Mouse (Mus musculus): ENCODE data around the gene Ephb4. TPM values are rescaled to one million over a fixed set of nuclear protein-coding genes. Genes with fewer than 3 reads are reported as not detected.

Ephb4 gene
- polyA plus RNA-seq, 1 experiment from 2014 or later: 5.7 TPM

GRCm38 (mm10) chr5:137306439-137307005 is 43.4 kb upstream of the Ephb4 start:
- DNase-seq (no peak), ATAC-seq (no peak)
- Histone ChIP-seq H3K27ac (ENCODE audit: low read depth) (peak overlapping the region; percentile 97), H3K4me2 (ENCODE audit: low read depth, low read length) (peak overlapping the region; percentile 74), H3K9me3 (ENCODE audit: low read length) (no peaks in the 10 kb centered on the region), H3K36me3 (replicated peaks; ENCODE audit: insufficient read depth, low read length) (peaks cover 53% of the 10 kb centered on the region), H3K27me3 (ENCODE audit: insufficient read depth, low read length) (no peaks in the 10 kb centered on the region), H3K4me3 (ENCODE audit: low read depth, low read length) (peak overlapping the region; percentile 85), H3K4me1 (ENCODE audit: insufficient read depth) (peaks cover 24% of the 10 kb centered on the region), H3K9ac (replicated peaks) (peak overlapping the region; percentile 95)
- TF ChIP-seq EP300 (IDR thresholded peaks at IDR 0.05; ENCODE audit: low read depth) (no peak), CTCF (IDR thresholded peaks at IDR 0.05; ENCODE audit: low read depth) (no peak)
- WGBS (ENCODE audit: insufficient replicate concordance): 8% methylated on average over 12 of the region's 12 CpGs

GRCm38 (mm10) chr5:137307071-137307912 is 42.6 kb upstream of the Ephb4 start, which contains the start of gene Srrt:
Gene Srrt (minus strand): TSS chr5:137307674.
- peak; percentile 92 for DNase-seq
- Histone ChIP-seq H3K9me3 (ENCODE audit: low read length) (no peaks in the 10 kb centered on the region), H3K4me1 (ENCODE audit: insufficient read depth) (peaks cover 24% of the 10 kb centered on the region), H3K4me2 (ENCODE audit: low read depth, low read length) (peak within 1 kb of the TSS; percentile 74), H3K27me3 (ENCODE audit: insufficient read depth, low read length) (no peaks in the 10 kb centered on the region), H3K9ac (replicated peaks) (peak within 1 kb of the TSS; percentile 95), H3K36me3 (replicated peaks; ENCODE audit: insufficient read depth, low read length) (peaks cover 48% of the 10 kb centered on the region), H3K4me3 (ENCODE audit: low read depth, low read length) (peak within 1 kb of the TSS; percentile 85), H3K27ac (ENCODE audit: low read depth) (peak within 1 kb of the TSS; percentile 97)
- TF ChIP-seq CTCF (IDR thresholded peaks at IDR 0.05; ENCODE audit: low read depth): no peak
- TF ChIP-seq EP300 (IDR thresholded peaks at IDR 0.05; ENCODE audit: low read depth): peak; percentile 85
- ATAC-seq: peak; percentile 92
- WGBS (ENCODE audit: insufficient replicate concordance): under 1% methylated on average over 56 of the region's 72 CpGs

GRCm38 (mm10) chr5:137308356-137308755 is 41.6 kb upstream of the Ephb4 start:
- Histone ChIP-seq H3K9ac (replicated peaks) (peak overlapping the region; percentile 95; the same call in 1 of the 2 replicates), H3K4me1 (ENCODE audit: insufficient read depth) (peaks cover 32% of the 10 kb centered on the region), H3K27ac (ENCODE audit: low read depth) (peak overlapping the region; percentile 97; the same call in 1 of the 2 replicates), H3K9me3 (ENCODE audit: low read length) (no peaks in the 10 kb centered on the region), H3K36me3 (replicated peaks; ENCODE audit: insufficient read depth, low read length) (peaks cover 37% of the 10 kb centered on the region), H3K27me3 (ENCODE audit: insufficient read depth, low read length) (no peaks in the 10 kb centered on the region), H3K4me3 (ENCODE audit: low read depth, low read length) (peak overlapping the region; percentile 85), H3K4me2 (ENCODE audit: low read depth, low read length) (peak overlapping the region; percentile 74)
- ATAC-seq (no peak), DNase-seq (peak; percentile 11)
- TF ChIP-seq EP300 (IDR thresholded peaks at IDR 0.05; ENCODE audit: low read depth) (no peak), CTCF (IDR thresholded peaks at IDR 0.05; ENCODE audit: low read depth) (0 out of 2 replicates have a peak, but pooled peaks have one; percentile 13)
- 94% methylated on average over 4 of the region's 4 CpGs for WGBS (ENCODE audit: insufficient replicate concordance)

GRCm38 (mm10) chr5:137313466-137314192 is 36.3 kb upstream of the Ephb4 start:
- H3K4me1 ChIP-seq (ENCODE audit: insufficient read depth): peaks cover 23% of the 10 kb centered on the region
- 6% methylated on average over 22 of the region's 22 CpGs for WGBS (ENCODE audit: insufficient replicate concordance)
- no peak for DNase-seq

GRCm38 (mm10) chr5:137314193-137315083 is 35.5 kb upstream of the Ephb4 start, which contains the start of gene Trip6:
Gene Trip6 (minus strand): TSS chr5:137314404.
- ATAC-seq: peak; percentile 55
- Histone ChIP-seq H3K4me3 (ENCODE audit: low read depth, low read length) (peak within 1 kb of the TSS; percentile 63), H3K27me3 (ENCODE audit: insufficient read depth, low read length) (no peaks in the 10 kb centered on the region), H3K36me3 (replicated peaks; ENCODE audit: insufficient read depth, low read length) (peaks cover 15% of the 10 kb centered on the region), H3K9ac (replicated peaks) (peak within 1 kb of the TSS; percentile 76), H3K4me1 (ENCODE audit: insufficient read depth) (peaks cover 25% of the 10 kb centered on the region), H3K27ac (ENCODE audit: low read depth) (peak within 1 kb of the TSS; percentile 68), H3K4me2 (ENCODE audit: low read depth, low read length) (peak within 1 kb of the TSS; percentile 88), H3K9me3 (ENCODE audit: low read length) (no peaks in the 10 kb centered on the region)
- DNase-seq: peak; percentile 82
- whole genome bisulfite sequencing (ENCODE audit: insufficient replicate concordance): 40% methylated on average over 30 of the region's 30 CpGs
- TF ChIP-seq EP300 (IDR thresholded peaks at IDR 0.05; ENCODE audit: low read depth) (no peak), CTCF (IDR thresholded peaks at IDR 0.05; ENCODE audit: low read depth) (no peak)

More at GRCm38 (mm10) chr5:137313466-137314192, 36.3 kb upstream of the Ephb4 start:
- Histone ChIP-seq H3K27ac (ENCODE audit: low read depth) (peak overlapping the region; percentile 68; the same call in 1 of the 2 replicates), H3K4me3 (ENCODE audit: low read depth, low read length) (peak overlapping the region; percentile 63), H3K9ac (replicated peaks) (peak overlapping the region; percentile 76), H3K4me2 (ENCODE audit: low read depth, low read length) (peak overlapping the region; percentile 88), H3K9me3 (ENCODE audit: low read length) (no peaks in the 10 kb centered on the region), H3K27me3 (ENCODE audit: insufficient read depth, low read length) (no peaks in the 10 kb centered on the region), H3K36me3 (replicated peaks; ENCODE audit: insufficient read depth, low read length) (peaks cover 20% of the 10 kb centered on the region)
- no peak for TF ChIP-seq EP300 (IDR thresholded peaks at IDR 0.05; ENCODE audit: low read depth)
- no peak for TF ChIP-seq CTCF (IDR thresholded peaks at IDR 0.05; ENCODE audit: low read depth)
- peak; percentile 22 for ATAC-seq

All from liver, postnatal 0 days (tissue).